Mouse (Mus musculus): ENCODE measurements around the gene Tmem222. TPM values are rescaled to one million over a fixed set of nuclear protein-coding genes. Genes with fewer than 3 reads are reported as not detected.

Tmem222 gene
- polyA plus RNA-seq, 1 experiment, result 143 TPM

DNA sequence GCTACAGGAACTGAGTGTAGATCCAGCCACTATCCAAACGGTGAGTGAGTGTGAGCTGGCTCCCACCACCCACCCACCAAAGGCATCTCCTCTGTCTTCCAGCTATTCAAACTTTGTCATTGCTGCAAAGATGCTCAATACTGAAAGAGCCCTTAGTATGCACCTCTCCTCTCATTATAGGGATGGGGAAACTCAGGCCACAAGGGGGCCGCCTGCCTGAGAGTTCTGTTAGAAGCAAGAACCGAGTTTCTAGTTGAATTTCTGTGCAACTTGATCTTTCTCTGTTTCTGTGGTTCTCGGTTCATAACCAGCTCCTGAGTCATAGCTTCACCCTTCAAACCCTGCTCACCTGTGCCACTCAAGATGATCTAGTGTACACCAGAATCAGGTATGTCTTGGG is 25.5 kb downstream of the Tmem222 start:
- DNase-seq, result no peak
- Histone ChIP-seq H3K4me3 (ENCODE audit: control insufficient read depth, insufficient read depth, low read length) (no peak overlapping the region), H3K4me1 (replicated peaks; ENCODE audit: control insufficient read depth, insufficient read depth, low read length) (peaks cover 8% of the 10 kb centered on the region), H3K27ac (ENCODE audit: control insufficient read depth, insufficient read depth, low read length) (no peak overlapping the region), H3K36me3 (ENCODE audit: control insufficient read depth, insufficient read depth, low read length) (no peaks in the 10 kb centered on the region; the same call in 1 of the 2 replicates), H3K27me3 (ENCODE audit: control insufficient read depth, insufficient read depth, low read length) (no peaks in the 10 kb centered on the region)
- TF ChIP-seq CTCF (IDR thresholded peaks at IDR 0.05; ENCODE audit: borderline replicate concordance, control insufficient read depth, extremely low read depth, insufficient read depth, low read length, poor library complexity) (no peak), POLR2A (IDR thresholded peaks at IDR 0.05; ENCODE audit: control insufficient read depth, extremely low read depth, insufficient read depth, low read length, poor library complexity) (no peak)
- WGBS, result 74% methylated on average over 4 of the region's 4 CpGs

DNA sequence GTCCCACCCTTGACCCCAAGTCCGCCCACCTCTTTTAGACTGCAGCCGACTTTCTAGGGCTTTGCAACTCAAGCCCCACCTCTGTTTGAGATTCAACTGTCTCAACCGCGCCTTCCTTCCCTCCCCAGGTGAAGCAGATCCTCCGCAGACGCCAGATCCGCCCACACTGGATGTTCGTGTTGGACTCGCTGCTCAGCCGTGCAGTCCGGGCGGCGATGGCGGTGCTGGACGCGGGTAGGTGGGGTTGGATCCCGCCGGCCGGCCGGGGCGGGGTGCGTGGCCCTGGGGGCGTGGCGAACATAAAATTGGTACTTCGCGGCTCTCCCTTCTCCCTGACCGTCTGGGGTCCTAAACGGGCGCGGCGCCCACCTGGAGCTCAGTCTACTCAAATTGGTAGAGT is 26.4 kb downstream of the Tmem222 start:
- TF ChIP-seq POLR2A (IDR thresholded peaks at IDR 0.05; ENCODE audit: control insufficient read depth, extremely low read depth, insufficient read depth, low read length, poor library complexity) (no peak), CTCF (IDR thresholded peaks at IDR 0.05; ENCODE audit: borderline replicate concordance, control insufficient read depth, extremely low read depth, insufficient read depth, low read length, poor library complexity) (no peak)
- H3K4me3 ChIP-seq (ENCODE audit: control insufficient read depth, insufficient read depth, low read length), result no peak overlapping the region
- no peaks in the 10 kb centered on the region; the same call in 1 of the 2 replicates for H3K36me3 ChIP-seq (ENCODE audit: control insufficient read depth, insufficient read depth, low read length)
- peaks cover 13% of the 10 kb centered on the region for H3K4me1 ChIP-seq (replicated peaks; ENCODE audit: control insufficient read depth, insufficient read depth, low read length)
- DNase-seq, result no peak
- 37% methylated on average over 31 of the region's 31 CpGs for WGBS
- no peak overlapping the region for H3K27ac ChIP-seq (ENCODE audit: control insufficient read depth, insufficient read depth, low read length)
- no peaks in the 10 kb centered on the region for H3K27me3 ChIP-seq (ENCODE audit: control insufficient read depth, insufficient read depth, low read length)

DNA sequence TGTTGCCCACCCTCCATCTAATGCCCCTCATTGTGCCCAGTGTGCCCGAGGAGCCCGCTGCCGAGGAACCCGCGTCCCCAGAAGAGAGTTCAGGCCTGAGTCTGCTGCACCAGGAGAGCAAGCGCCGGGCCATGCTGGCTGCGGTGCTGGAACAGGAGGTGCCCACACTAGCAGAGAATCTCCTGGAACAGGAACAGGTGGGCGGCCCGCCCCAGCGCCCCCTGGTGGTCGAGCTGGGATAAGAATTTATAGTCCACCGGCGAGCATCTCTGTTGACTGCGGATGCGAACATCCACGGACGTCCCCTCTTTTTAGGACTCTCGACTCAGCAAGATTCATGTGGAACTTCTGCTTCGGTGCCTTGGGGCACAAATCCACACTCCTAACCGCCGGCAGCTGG is 27.0 kb downstream of the Tmem222 start:
- no peak overlapping the region for H3K27ac ChIP-seq (ENCODE audit: control insufficient read depth, insufficient read depth, low read length)
- H3K4me3 ChIP-seq (ENCODE audit: control insufficient read depth, insufficient read depth, low read length), result no peak overlapping the region
- peaks cover 19% of the 10 kb centered on the region for H3K4me1 ChIP-seq (replicated peaks; ENCODE audit: control insufficient read depth, insufficient read depth, low read length)
- no peaks in the 10 kb centered on the region; the same call in 1 of the 2 replicates for H3K36me3 ChIP-seq (ENCODE audit: control insufficient read depth, insufficient read depth, low read length)
- H3K27me3 ChIP-seq (ENCODE audit: control insufficient read depth, insufficient read depth, low read length), result no peaks in the 10 kb centered on the region
- DNase-seq, result peak; percentile 89
- TF ChIP-seq POLR2A (IDR thresholded peaks at IDR 0.05; ENCODE audit: control insufficient read depth, extremely low read depth, insufficient read depth, low read length, poor library complexity), result no peak
- TF ChIP-seq CTCF (IDR thresholded peaks at IDR 0.05; ENCODE audit: borderline replicate concordance, control insufficient read depth, extremely low read depth, insufficient read depth, low read length, poor library complexity), result peak; percentile 95
- 7% methylated on average over 22 of the region's 22 CpGs for WGBS

DNA sequence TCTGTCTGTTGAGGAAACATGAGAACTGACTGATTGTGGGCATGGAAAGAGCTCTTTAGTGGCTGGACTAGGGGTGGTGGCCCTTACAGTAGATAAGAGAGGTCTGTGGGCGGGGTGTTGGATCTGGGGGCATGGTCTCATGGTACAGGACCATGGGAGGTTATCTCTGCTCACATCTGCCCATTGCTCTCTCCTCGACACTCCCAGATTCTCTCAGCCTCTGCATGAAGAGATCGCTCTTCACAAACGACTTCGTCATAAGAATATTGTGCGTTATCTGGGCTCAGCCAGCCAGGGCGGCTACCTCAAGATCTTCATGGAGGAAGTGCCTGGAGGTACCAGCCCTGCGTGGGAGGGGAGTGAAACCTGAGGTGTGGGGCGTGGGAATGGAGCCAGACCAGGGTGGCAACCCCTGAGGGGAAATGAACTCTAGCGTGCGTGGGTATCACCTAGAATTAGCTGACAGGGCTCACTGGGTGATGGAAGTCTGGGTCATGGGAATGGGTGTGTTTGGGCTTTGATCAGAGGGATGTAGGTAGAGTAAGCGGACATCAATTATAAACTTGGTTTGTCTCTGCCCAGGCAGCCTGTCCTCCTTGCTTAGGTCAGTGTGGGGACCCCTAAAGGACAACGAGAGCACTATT is 29.7 kb downstream of the Tmem222 start:
- Histone ChIP-seq H3K4me3 (ENCODE audit: control insufficient read depth, insufficient read depth, low read length) (no peak overlapping the region), H3K36me3 (ENCODE audit: control insufficient read depth, insufficient read depth, low read length) (no peaks in the 10 kb centered on the region), H3K4me1 (replicated peaks; ENCODE audit: control insufficient read depth, insufficient read depth, low read length) (peaks cover 30% of the 10 kb centered on the region), H3K27me3 (ENCODE audit: control insufficient read depth, insufficient read depth, low read length) (no peaks in the 10 kb centered on the region), H3K27ac (ENCODE audit: control insufficient read depth, insufficient read depth, low read length) (no peak overlapping the region)
- no peak for DNase-seq
- no peak for TF ChIP-seq CTCF (IDR thresholded peaks at IDR 0.05; ENCODE audit: borderline replicate concordance, control insufficient read depth, extremely low read depth, insufficient read depth, low read length, poor library complexity)
- TF ChIP-seq POLR2A (IDR thresholded peaks at IDR 0.05; ENCODE audit: control insufficient read depth, extremely low read depth, insufficient read depth, low read length, poor library complexity), result no peak
- 73% methylated on average over 13 of the region's 13 CpGs for WGBS

DNA sequence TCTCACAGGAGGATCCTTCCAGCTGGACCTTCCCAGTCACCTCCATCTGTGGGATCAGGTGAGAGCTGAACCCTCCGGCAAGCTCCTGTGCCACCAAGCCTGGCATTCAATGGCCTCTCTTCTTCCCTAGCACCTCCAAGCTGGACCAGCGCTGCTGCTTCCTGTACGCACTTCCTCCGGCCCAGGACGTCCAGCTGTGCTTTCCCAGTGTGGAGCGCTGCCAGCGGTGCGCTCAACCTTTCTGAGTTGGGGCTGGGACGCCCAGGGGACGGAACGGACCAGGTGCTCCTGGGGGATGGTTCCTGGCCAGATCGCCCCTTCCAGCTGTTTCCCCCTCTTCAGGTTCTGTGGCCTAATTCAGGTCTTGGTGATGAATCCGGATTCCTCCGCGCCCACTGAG is 30.5 kb downstream of the Tmem222 start:
- WGBS, result 93% methylated on average over 15 of the region's 15 CpGs
- Histone ChIP-seq H3K4me1 (replicated peaks; ENCODE audit: control insufficient read depth, insufficient read depth, low read length) (peaks cover 30% of the 10 kb centered on the region), H3K4me3 (ENCODE audit: control insufficient read depth, insufficient read depth, low read length) (no peak overlapping the region)

DNA sequence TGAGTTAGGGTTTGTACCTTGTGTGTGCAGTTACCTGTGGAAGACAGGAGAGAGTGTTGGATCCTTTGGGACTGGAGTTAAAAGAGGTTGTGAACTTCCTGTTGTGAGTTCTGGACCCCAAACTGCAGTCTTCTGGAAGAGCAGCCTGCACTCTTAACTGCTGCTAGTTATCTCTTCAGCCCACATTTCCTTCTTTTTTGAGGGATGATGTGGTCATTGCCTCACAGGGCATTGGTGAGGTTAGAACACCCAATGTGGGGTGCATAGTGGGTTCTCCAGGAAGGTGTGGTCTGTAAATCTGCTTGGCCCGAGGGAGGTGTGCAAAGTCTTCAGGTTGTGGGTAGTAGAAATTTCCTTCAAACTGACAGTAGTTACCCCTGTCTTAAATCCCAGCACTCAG is 33.3 kb downstream of the Tmem222 start:
- DNase-seq, result no peak
- no peak overlapping the region for H3K4me3 ChIP-seq (ENCODE audit: control insufficient read depth, insufficient read depth, low read length)
- H3K27ac ChIP-seq (ENCODE audit: control insufficient read depth, insufficient read depth, low read length), result no peak overlapping the region
- H3K4me1 ChIP-seq (replicated peaks; ENCODE audit: control insufficient read depth, insufficient read depth, low read length), result peaks cover 35% of the 10 kb centered on the region
- 9% methylated on average over 1 of the region's 1 CpGs for WGBS
- TF ChIP-seq CTCF (IDR thresholded peaks at IDR 0.05; ENCODE audit: borderline replicate concordance, control insufficient read depth, extremely low read depth, insufficient read depth, low read length, poor library complexity), result no peak
- TF ChIP-seq POLR2A (IDR thresholded peaks at IDR 0.05; ENCODE audit: control insufficient read depth, extremely low read depth, insufficient read depth, low read length, poor library complexity), result no peak
- no peaks in the 10 kb centered on the region for H3K36me3 ChIP-seq (ENCODE audit: control insufficient read depth, insufficient read depth, low read length)
- H3K27me3 ChIP-seq (ENCODE audit: control insufficient read depth, insufficient read depth, low read length), result no peaks in the 10 kb centered on the region

More for the DNA sequence above, 30.5 kb downstream of the Tmem222 start:
- H3K27ac ChIP-seq (ENCODE audit: control insufficient read depth, insufficient read depth, low read length), result no peak overlapping the region
- H3K36me3 ChIP-seq (ENCODE audit: control insufficient read depth, insufficient read depth, low read length), result no peaks in the 10 kb centered on the region
- DNase-seq, result no peak
- TF ChIP-seq POLR2A (IDR thresholded peaks at IDR 0.05; ENCODE audit: control insufficient read depth, extremely low read depth, insufficient read depth, low read length, poor library complexity), result no peak
- TF ChIP-seq CTCF (IDR thresholded peaks at IDR 0.05; ENCODE audit: borderline replicate concordance, control insufficient read depth, extremely low read depth, insufficient read depth, low read length, poor library complexity), result no peak
- no peaks in the 10 kb centered on the region for H3K27me3 ChIP-seq (ENCODE audit: control insufficient read depth, insufficient read depth, low read length)
